Mouse (Mus musculus): ENCODE measurements around the gene Begain. TPM values are rescaled to one million over a fixed set of nuclear protein-coding genes. Genes with fewer than 3 reads are reported as not detected.
A peak's percentile ranks its signal among the peaks of the same experiment; 100 is the strongest.

Begain gene
- total RNA-seq, 1 experiment from 2014 or later = 0.89 TPM

DNA sequence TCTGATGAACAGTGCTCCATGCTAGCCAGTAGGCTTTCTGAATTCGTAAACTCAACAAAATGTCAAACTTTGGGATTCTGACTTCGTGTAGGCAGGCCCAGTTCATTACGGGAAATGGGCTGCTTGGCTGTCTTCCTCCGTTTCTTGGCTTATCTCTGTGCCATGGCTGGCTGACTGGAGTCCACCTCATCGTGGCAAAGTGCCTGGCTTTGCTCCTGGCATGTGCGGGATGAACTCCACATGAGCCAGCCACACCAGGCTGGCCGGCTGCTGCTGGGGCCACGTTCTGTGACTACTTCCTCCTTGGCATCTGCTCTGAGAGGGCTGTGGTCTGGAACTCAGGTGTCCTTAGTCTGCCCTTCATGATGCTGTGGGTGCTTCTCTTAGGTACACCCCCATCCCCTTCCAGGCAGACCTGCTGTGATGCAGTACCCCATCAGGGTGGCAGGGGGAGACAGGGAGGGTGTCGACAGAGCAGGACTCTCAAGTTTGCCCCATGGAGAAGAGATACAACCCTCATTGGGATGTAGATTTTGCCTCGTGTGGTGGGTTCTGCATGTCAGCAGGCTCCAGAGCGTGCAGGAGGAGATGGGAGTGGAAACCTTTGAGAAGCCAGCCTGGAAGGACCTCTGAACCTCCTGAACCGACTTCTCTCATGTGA, 71.9 kb downstream of the Begain start:
- no peak for ATAC-seq (replicated peaks in 1 of 2; ENCODE audit: insufficient read depth in 1 of 2, low FRiP score in 2 of 2, low TSS enrichment in 1 of 2, low read depth in 1 of 2, poor library complexity in 2 of 2, severe bottlenecking in 2 of 2)

DNA sequence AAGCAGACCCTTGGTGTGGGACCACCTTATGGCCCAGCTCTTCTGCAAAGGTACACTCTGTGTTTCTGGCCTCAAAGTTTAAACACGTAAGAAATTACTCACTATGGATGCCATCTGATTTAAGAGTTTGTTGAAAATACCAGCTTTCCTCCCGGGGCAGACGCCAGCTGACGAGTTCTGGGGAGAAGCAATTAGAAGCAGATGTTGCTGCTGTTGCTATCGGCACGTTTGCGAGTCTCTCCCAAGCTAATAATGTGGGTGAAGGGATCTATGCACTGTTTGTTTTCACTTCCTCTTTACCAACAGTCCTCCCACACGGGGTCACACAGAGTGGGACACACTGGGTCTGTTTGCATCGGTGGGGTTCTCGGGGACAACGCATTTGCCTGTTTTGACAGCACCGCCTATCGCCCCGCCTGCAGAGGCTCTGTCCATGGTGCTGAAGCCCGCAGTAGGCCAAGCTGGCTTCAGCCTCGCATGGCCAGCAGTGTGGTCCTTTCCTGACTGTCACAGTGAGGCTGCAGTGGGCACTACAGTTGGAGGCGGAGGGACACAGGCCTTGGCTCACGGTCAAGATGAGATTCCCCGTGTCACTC, 73.5 kb downstream of the Begain start:
- ATAC-seq (replicated peaks in 1 of 2; ENCODE audit: insufficient read depth in 1 of 2, low FRiP score in 2 of 2, low TSS enrichment in 1 of 2, low read depth in 1 of 2, poor library complexity in 2 of 2, severe bottlenecking in 2 of 2) = peak; percentile 88 to 90

DNA sequence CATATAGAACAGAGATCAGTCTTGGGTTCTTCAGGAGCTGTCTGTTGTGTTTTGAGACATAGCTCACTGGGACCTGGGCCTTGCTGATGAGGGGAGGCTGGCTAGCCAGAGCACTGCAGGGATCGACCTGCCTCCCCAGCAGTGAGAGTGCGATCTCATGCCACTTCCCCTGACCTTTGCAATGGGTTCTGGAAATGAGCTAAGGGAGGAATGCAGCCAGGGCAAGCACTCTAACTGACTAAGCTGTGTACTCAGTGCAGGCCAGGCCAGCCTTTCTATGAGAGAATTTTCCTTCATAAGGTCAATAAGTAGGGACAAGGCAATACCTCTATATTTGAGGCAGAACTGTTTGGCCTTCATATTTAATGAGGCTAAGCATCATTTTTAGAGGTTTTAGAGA, 75.0 kb downstream of the Begain start:
- no peak for ATAC-seq (replicated peaks in 1 of 2; ENCODE audit: insufficient read depth in 1 of 2, low FRiP score in 2 of 2, low TSS enrichment in 1 of 2, low read depth in 1 of 2, poor library complexity in 2 of 2, severe bottlenecking in 2 of 2)

DNA sequence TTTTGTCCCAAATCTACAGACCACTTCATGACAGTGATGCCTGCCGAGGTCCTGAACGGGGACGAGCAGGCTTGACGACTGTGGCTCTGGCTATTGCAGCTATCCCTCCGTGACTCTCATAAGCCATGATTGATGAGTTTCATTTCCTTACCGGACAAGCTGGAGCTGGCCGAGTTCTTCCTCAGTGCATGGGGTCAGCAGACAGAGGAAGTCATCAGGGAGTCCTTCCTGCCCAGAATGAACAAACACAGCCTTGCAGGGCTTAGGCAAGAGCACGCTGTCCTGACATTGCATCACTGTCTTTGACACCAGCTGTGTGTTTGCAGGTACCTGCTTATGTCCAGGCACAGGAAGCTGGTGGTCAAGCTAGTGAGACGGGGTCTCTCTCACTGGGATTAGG, 77.6 kb downstream of the Begain start:
- peak in 1 of 2 experiments; percentile 56; a peak in 1 of 4 replicates for ATAC-seq (replicated peaks in 1 of 2; ENCODE audit: insufficient read depth in 1 of 2, low FRiP score in 2 of 2, low TSS enrichment in 1 of 2, low read depth in 1 of 2, poor library complexity in 2 of 2, severe bottlenecking in 2 of 2)

DNA sequence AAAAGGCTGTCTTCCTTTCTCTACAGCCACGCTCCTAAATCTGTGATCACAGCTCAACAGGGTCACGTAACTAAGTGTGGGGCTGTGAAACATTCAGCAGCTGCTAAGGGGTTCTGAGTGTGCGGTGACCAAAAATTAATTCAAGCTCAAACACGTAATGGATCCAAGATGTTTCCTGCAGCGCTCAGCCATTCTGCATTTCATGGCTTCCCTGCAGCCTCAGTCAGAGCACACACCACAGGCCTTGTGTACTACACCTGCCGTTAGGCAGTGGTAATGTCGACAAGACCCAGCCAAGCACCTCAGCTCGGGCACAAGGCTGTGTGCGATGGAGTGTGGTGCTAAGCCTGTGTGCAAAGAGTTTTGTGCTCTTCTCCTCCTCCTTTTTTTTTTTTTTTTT, 80.6 kb downstream of the Begain start:
- no peak for ATAC-seq (replicated peaks in 1 of 2; ENCODE audit: insufficient read depth in 1 of 2, low FRiP score in 2 of 2, low TSS enrichment in 1 of 2, low read depth in 1 of 2, poor library complexity in 2 of 2, severe bottlenecking in 2 of 2)

DNA sequence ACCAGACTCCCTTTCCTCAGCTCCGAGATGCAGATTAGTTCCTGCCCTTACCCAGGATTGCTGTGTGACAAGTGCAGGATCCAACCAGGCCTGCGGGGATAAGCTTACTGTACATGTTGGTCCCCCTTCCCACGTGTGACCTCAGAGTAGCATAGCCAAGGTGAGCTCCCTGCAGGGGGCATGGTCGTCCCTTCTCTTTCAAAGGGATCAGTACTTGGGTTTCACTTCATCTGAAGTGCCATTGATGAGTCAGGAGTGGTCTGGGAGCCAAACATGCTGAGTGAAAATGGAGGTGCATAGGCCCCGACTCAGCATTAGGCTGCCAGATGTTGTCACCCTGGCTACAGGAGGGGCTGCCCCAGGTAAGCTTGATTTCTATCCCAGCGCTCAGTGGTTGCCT, 83.0 kb downstream of the Begain start:
- ATAC-seq (replicated peaks in 1 of 2; ENCODE audit: insufficient read depth in 1 of 2, low FRiP score in 2 of 2, low TSS enrichment in 1 of 2, low read depth in 1 of 2, poor library complexity in 2 of 2, severe bottlenecking in 2 of 2) = no peak

DNA sequence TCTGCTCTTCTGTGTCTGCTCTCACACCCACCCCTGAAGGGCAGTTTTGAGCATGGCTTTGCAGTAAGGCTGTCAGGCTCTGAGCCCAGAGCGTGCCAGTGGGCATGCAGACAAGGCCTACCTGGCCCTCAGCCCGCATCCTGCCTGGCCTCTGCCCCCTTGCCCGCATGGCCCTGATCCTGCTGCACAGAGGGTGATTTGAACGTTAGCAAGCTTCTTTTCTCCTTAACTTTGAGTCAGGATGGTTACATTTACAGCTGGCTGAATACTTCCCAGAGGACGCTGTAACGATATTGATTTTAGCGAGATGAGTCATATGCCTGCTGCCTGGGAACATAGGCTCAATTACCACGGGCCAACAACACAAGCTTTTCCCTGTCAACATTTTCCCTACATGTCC, 83.5 kb downstream of the Begain start:
- no peak for ATAC-seq (replicated peaks in 1 of 2; ENCODE audit: insufficient read depth in 1 of 2, low FRiP score in 2 of 2, low TSS enrichment in 1 of 2, low read depth in 1 of 2, poor library complexity in 2 of 2, severe bottlenecking in 2 of 2)

DNA sequence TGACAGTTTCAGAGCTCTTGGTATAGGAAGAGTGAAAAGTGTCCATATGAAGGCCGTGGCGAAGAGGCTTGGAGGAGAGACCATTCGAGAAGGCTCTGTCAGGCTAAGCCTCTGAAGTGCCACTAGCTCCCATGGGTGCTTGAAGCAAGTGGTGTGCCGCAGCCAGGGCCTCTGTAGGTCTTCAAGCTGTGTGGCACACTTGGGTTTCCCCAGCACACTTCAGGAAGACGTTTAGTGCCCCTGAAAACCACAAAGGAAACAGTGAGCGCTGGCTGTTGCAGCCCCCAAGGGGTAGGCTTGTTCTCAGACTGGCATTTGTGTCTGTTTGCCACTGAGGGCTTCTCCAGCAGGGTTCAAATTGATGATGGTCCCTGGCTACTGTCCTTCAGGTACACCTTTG, 84.5 kb downstream of the Begain start:
- peak; percentile 77 to 91 for ATAC-seq (replicated peaks in 1 of 2; ENCODE audit: insufficient read depth in 1 of 2, low FRiP score in 2 of 2, low TSS enrichment in 1 of 2, low read depth in 1 of 2, poor library complexity in 2 of 2, severe bottlenecking in 2 of 2)

DNA sequence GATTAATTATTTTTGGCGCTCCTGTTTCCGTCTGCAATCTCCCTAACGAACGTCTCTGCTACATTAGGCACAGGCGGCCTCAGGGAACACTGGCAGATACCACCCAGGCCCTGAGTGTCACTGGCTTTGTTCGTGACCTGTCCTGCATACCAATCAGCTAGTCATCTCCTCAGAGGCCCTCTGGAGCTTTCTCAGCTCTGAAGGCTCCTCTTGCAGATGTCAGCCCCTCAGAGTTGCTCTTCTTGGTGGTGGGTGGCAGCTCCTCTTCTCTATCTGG, 85.4 kb downstream of the Begain start:
- no peak for ATAC-seq (replicated peaks in 1 of 2; ENCODE audit: insufficient read depth in 1 of 2, low FRiP score in 2 of 2, low TSS enrichment in 1 of 2, low read depth in 1 of 2, poor library complexity in 2 of 2, severe bottlenecking in 2 of 2)

Other genes starting within 250 kb of the Begain start
- gene Slc25a29, start 232.3 kb downstream of the Begain start, total RNA-seq (2017) = 0.50 TPM in 1 of 2 replicates, not detected in the other
- 3.4 and 7.4 TPM in 2 replicates for gene Slc25a47, start 232.2 kb downstream of the Begain start, total RNA-seq (2017)
- gene Wdr25, start 174.6 kb downstream of the Begain start, total RNA-seq (2017) = 7.6 and 11.5 TPM in 2 replicates
- gene Wars, start 174.0 kb downstream of the Begain start, total RNA-seq (2017) = 46.2 and 55.8 TPM in 2 replicates